ENCODE assay signal across 7 mouse cellular contexts in genomic region chr6:85451664-85452410, GRCm38 (mm10). TPM values are rescaled to one million over a fixed set of nuclear protein-coding genes. Genes with fewer than 3 reads are reported as not detected.
DNase-seq lines count a peak whose midpoint lies in the region; ATAC-seq lines count a peak whose summit lies in the region.

Gene Pradc1 (minus strand): TSS chr6:85451970.

- H3K4me2 ChIP-seq in intestine, embryonic 16.5 days (ENCODE audit: low read depth, low read length), result peak within 1 kb of the TSS; percentile 90
- H3K4me2 ChIP-seq in midbrain, embryonic 11.5 days, result peak within 1 kb of the TSS; percentile 96

- ATAC-seq in intestine, embryonic 16.5 days, result peak; percentile 89
- ATAC-seq in midbrain, embryonic 11.5 days (ENCODE audit: low FRiP score), result peak; percentile 91

- peaks cover 30% of the 10 kb centered on the region for H3K4me1 ChIP-seq in intestine, embryonic 16.5 days (ENCODE audit: control insufficient read depth, insufficient read depth, low read length)
- H3K4me1 ChIP-seq in midbrain, embryonic 11.5 days (ENCODE audit: control insufficient read depth, insufficient read depth, low read length), result peaks cover 27% of the 10 kb centered on the region

- H3K9me3 ChIP-seq in intestine, embryonic 16.5 days (ENCODE audit: control insufficient read depth, low read length), result no peaks in the 10 kb centered on the region
- H3K9me3 ChIP-seq in midbrain, embryonic 11.5 days (ENCODE audit: control insufficient read depth, low read length), result no peaks in the 10 kb centered on the region

- peak within 1 kb of the TSS; percentile 55 for H3K4me3 ChIP-seq in intestine, embryonic 16.5 days (ENCODE audit: low read length)
- peak within 1 kb of the TSS; percentile 44 for H3K4me3 ChIP-seq in midbrain, embryonic 11.5 days (ENCODE audit: low read depth, low read length)

- H3K9ac ChIP-seq in intestine, embryonic 16.5 days (ENCODE audit: low read depth, low read length), result peak within 1 kb of the TSS; percentile 81
- H3K9ac ChIP-seq in midbrain, embryonic 11.5 days (ENCODE audit: low read length), result peak within 1 kb of the TSS; percentile 90

- DNase-seq in adrenal gland, adult 8-10 months, result peak; percentile 98
- peak; percentile 99 for DNase-seq in embryo, embryonic 9.5 days (ENCODE audit: extremely low spot score)
- peak; percentile 89 to 97 for DNase-seq in gastrocnemius, postnatal 4 days (ENCODE audit: low spot score in 2 of 2)
- DNase-seq in left cerebral cortex, postnatal 36 days (ENCODE audit: low spot score in 2 of 2), result peak; percentile 98
- DNase-seq in midbrain, embryonic 11.5 days (ENCODE audit: low spot score, missing footprints), result peak; percentile 99
- peak; percentile 97 for DNase-seq in skeletal muscle tissue, adult 2 months (ENCODE audit: low read depth, low spot score)

- no peaks in the 10 kb centered on the region for H3K27me3 ChIP-seq in intestine, embryonic 16.5 days (replicated peaks; ENCODE audit: control insufficient read depth, insufficient read depth, low read length)
- H3K27me3 ChIP-seq in midbrain, embryonic 11.5 days (ENCODE audit: control insufficient read depth, insufficient read depth, low read length), result no peaks in the 10 kb centered on the region

- intact Hi-C loops in left cerebral cortex, postnatal 36 days (cut with DNase I), result loop anchor here (1.0 to 5.0 kb wide), 3 partner anchors 20 to 135 kb away; partner anchors contain the start of genes Alms1 and Fbxo41

- no peaks in the 10 kb centered on the region for H3K36me3 ChIP-seq in intestine, embryonic 16.5 days (ENCODE audit: control insufficient read depth, insufficient read depth, low read length)
- H3K36me3 ChIP-seq in midbrain, embryonic 11.5 days (ENCODE audit: control insufficient read depth, insufficient read depth, low read length), result no peaks in the 10 kb centered on the region

- WGBS in intestine, embryonic 16.5 days, result under 1% methylated on average over 54 of the region's 54 CpGs
- WGBS in midbrain, embryonic 11.5 days, result under 1% methylated on average over 54 of the region's 54 CpGs

- peak within 1 kb of the TSS; percentile 98 for H3K27ac ChIP-seq in intestine, embryonic 16.5 days (ENCODE audit: low read length)
- peak within 1 kb of the TSS; percentile 81 for H3K27ac ChIP-seq in midbrain, embryonic 11.5 days (ENCODE audit: low read depth, low read length)

RNA-seq across cellular contexts. Expression of gene Pradc1, which starts in this region (rescaled TPM):
- total RNA-seq in adrenal gland, adult 8-10 months (2022), result 10 to 100 TPM; 11.5 to 16.4 (median 13.9) TPM
- 10 to 100 TPM; 27.6 to 28.1 TPM for total RNA-seq in gastrocnemius, postnatal 4 days (2021)
- polyA plus RNA-seq in intestine, embryonic 16.5 days (2015; fragmentation: Nextera tagmentation; extraction: Ambion mirVana), result 39.4 and 41.2 TPM in 2 replicates
- 10 to 100 TPM; 24.6 to 31.4 TPM for total RNA-seq in left cerebral cortex, postnatal 36 days (2021)
- polyA plus RNA-seq in midbrain, embryonic 11.5 days (2014; fragmentation: Nextera tagmentation; extraction: Ambion mirVana), result 24.6 and 29.4 TPM in 2 replicates

Comparison
In these comparisons a context has a peak if more than half of its experiments do, and no peak if none do; other contexts are left out.
1. Peak in every context shown above with its lines: DNase-seq, ATAC-seq, H3K4me3 ChIP-seq and H3K27ac ChIP-seq.